In genomic region chr14:20217299-20217864, GRCm38 (mm10) we compare ENCODE assay signal across 26 mouse cellular contexts. TPM values are rescaled to one million over a fixed set of nuclear protein-coding genes. Genes with fewer than 3 reads are reported as not detected.
DNase-seq lines count a peak whose midpoint lies in the region; ATAC-seq and TF ChIP-seq lines count a peak whose summit lies in the region.
"Had no signal": no experiment of that assay in that cellular context is flagged by ENCODE, and none has a peak within 500 bp of the region (broad histone marks: within the 10 kb centered on the region; RNA-seq: fewer than 3 reads in every experiment).

No protein-coding gene starts in this region.

- peak overlapping the region; percentile 60 for H3K27ac ChIP-seq in forebrain, embryonic 10.5 days
- no peak overlapping the region for H3K27ac ChIP-seq in forebrain, postnatal 0 days (ENCODE audit: low read depth, low read length)
- H3K27ac ChIP-seq in midbrain, embryonic 11.5 days (ENCODE audit: low read depth, low read length), result no peak overlapping the region
- H3K27ac ChIP-seq in midbrain, embryonic 14.5 days (replicated peaks; ENCODE audit: low read depth, low read length), result no peak overlapping the region
- H3K27ac ChIP-seq in MEL (ENCODE audit: control insufficient read depth, low read depth, low read length), result no peak overlapping the region
- H3K27ac ChIP-seq: embryonic facial prominence, embryonic 13.5 days; forebrain, embryonic 15.5 days; heart, adult 2 months; heart, embryonic 15.5 days; hindbrain, embryonic 15.5 days had no signal

- no peak for TF ChIP-seq POLR2A in MEL (IDR thresholded peaks at IDR 0.05; ENCODE audit: control insufficient read depth in 1 of 2, insufficient read depth in 1 of 2, low read depth in 1 of 2, low read length in 2 of 2, poor library complexity in 1 of 2)

- no peak for TF ChIP-seq EP300 in MEL (IDR thresholded peaks at IDR 0.05; ENCODE audit: low read depth in 1 of 2, low read length in 2 of 2)

- TF ChIP-seq RAD21 in MEL (IDR thresholded peaks at IDR 0.05; ENCODE audit: low read depth, low read length), result no peak

- no peaks in the 10 kb centered on the region for H3K36me3 ChIP-seq in forebrain, embryonic 10.5 days (replicated peaks)
- no peaks in the 10 kb centered on the region for H3K36me3 ChIP-seq in forebrain, postnatal 0 days (ENCODE audit: insufficient read depth)
- no peaks in the 10 kb centered on the region for H3K36me3 ChIP-seq in midbrain, embryonic 11.5 days (ENCODE audit: control insufficient read depth, insufficient read depth, low read length)
- no peaks in the 10 kb centered on the region for H3K36me3 ChIP-seq in midbrain, embryonic 14.5 days (ENCODE audit: control insufficient read depth, insufficient read depth, low read length)
- no peaks in the 10 kb centered on the region; a peak in 1 of 4 replicates for H3K36me3 ChIP-seq in MEL (ENCODE audit: control insufficient read depth in 1 of 2, insufficient read depth in 2 of 2, low read length in 2 of 2)
- H3K36me3 ChIP-seq in splenic B cell, adult 2 months (ENCODE audit: control insufficient read depth, insufficient read depth, low read length, poor library complexity, severe bottlenecking), result no peaks in the 10 kb centered on the region
- H3K36me3 ChIP-seq: embryonic facial prominence, embryonic 13.5 days; forebrain, embryonic 15.5 days; heart, embryonic 15.5 days; hindbrain, embryonic 15.5 days had no signal

- H3K9me3 ChIP-seq in forebrain, embryonic 10.5 days, result no peaks in the 10 kb centered on the region
- H3K9me3 ChIP-seq in forebrain, postnatal 0 days (ENCODE audit: low read length), result no peaks in the 10 kb centered on the region
- H3K9me3 ChIP-seq in midbrain, embryonic 11.5 days (ENCODE audit: control insufficient read depth, low read length), result no peaks in the 10 kb centered on the region
- no peaks in the 10 kb centered on the region for H3K9me3 ChIP-seq in midbrain, embryonic 14.5 days (ENCODE audit: control insufficient read depth, low read length)
- H3K9me3 ChIP-seq in MEL (replicated peaks; ENCODE audit: insufficient read depth, low read length), result no peaks in the 10 kb centered on the region
- H3K9me3 ChIP-seq: embryonic facial prominence, embryonic 13.5 days; forebrain, embryonic 15.5 days; heart, embryonic 15.5 days; hindbrain, embryonic 15.5 days had no signal

- no peak overlapping the region for H3K4me2 ChIP-seq in forebrain, postnatal 0 days (ENCODE audit: low read depth)
- H3K4me2 ChIP-seq in midbrain, embryonic 11.5 days, result no peak overlapping the region
- H3K4me2 ChIP-seq in midbrain, embryonic 14.5 days (ENCODE audit: low read length), result no peak overlapping the region
- H3K4me2 ChIP-seq: embryonic facial prominence, embryonic 13.5 days; forebrain, embryonic 15.5 days; heart, embryonic 11.5 days; heart, embryonic 15.5 days; hindbrain, embryonic 15.5 days had no signal

- DNase-seq in forebrain, embryonic 10.5 days (ENCODE audit: extremely low spot score, low spot score), result no peak
- no peak for DNase-seq in forebrain, postnatal 0 days
- peak; percentile 61 for DNase-seq in midbrain, embryonic 11.5 days (ENCODE audit: low spot score, missing footprints)
- no peak for DNase-seq in midbrain, embryonic 14.5 days
- DNase-seq in MEL (ENCODE audit: low read depth, low spot score), result no peak
- peak; percentile 8 for DNase-seq in splenic B cell, adult 2 months (ENCODE audit: low read depth, low spot score)
- DNase-seq in thymus, postnatal 10 days (ENCODE audit: low spot score in 2 of 2), result no peak
- DNase-seq in kidney, postnatal 10 days, result no peak
- DNase-seq: adrenal gland, postnatal 14 days; cerebellum, adult 18-20 months; cerebellum, adult 9-11 months; cerebellum, postnatal 36 days; gastrocnemius, postnatal 10 days; heart, adult 2 months; heart, postnatal 14 days had no signal

- WGBS in forebrain, embryonic 10.5 days, result 26% methylated on average over 3 of the region's 3 CpGs
- WGBS in forebrain, postnatal 0 days, result 12% methylated on average over 3 of the region's 3 CpGs
- WGBS in midbrain, embryonic 11.5 days, result 27% methylated on average over 3 of the region's 3 CpGs
- 20% methylated on average over 3 of the region's 3 CpGs for WGBS in midbrain, embryonic 14.5 days

- TF ChIP-seq CTCF in forebrain, postnatal 0 days (IDR thresholded peaks at IDR 0.05; ENCODE audit: low read depth), result no peak
- no peak for TF ChIP-seq CTCF in MEL (IDR thresholded peaks at IDR 0.05 in 2 of 3, conservative IDR thresholded peaks at IDR 0.05 in 1 of 3; ENCODE audit: control insufficient read depth in 1 of 3, insufficient read depth in 1 of 3, low read depth in 2 of 3, low read length in 3 of 3, poor library complexity in 1 of 3, severe bottlenecking in 1 of 3)

- H3K4me3 ChIP-seq in forebrain, embryonic 10.5 days, result no peak overlapping the region
- no peak overlapping the region for H3K4me3 ChIP-seq in forebrain, postnatal 0 days (ENCODE audit: low read depth, low read length)
- no peak overlapping the region for H3K4me3 ChIP-seq in midbrain, embryonic 11.5 days (ENCODE audit: low read depth, low read length)
- H3K4me3 ChIP-seq in midbrain, embryonic 14.5 days (replicated peaks; ENCODE audit: low read depth, low read length), result no peak overlapping the region
- H3K4me3 ChIP-seq in MEL (ENCODE audit: control insufficient read depth in 1 of 2, insufficient read depth in 1 of 2, low read depth in 2 of 2, low read length in 2 of 2), result no peak overlapping the region
- H3K4me3 ChIP-seq: embryonic facial prominence, embryonic 13.5 days; forebrain, embryonic 15.5 days; heart, adult 2 months; heart, embryonic 15.5 days; hindbrain, embryonic 15.5 days had no signal

- H3K9ac ChIP-seq in forebrain, postnatal 0 days, result no peak overlapping the region
- no peak overlapping the region for H3K9ac ChIP-seq in midbrain, embryonic 11.5 days (ENCODE audit: low read length)
- no peak overlapping the region for H3K9ac ChIP-seq in midbrain, embryonic 14.5 days (replicated peaks; ENCODE audit: low read length)
- no peak overlapping the region for H3K9ac ChIP-seq in MEL (ENCODE audit: control insufficient read depth, low read depth, low read length, poor library complexity, severe bottlenecking)
- H3K9ac ChIP-seq: embryonic facial prominence, embryonic 13.5 days; forebrain, embryonic 15.5 days; heart, embryonic 15.5 days; hindbrain, embryonic 15.5 days had no signal

- peaks cover 34% of the 10 kb centered on the region for H3K4me1 ChIP-seq in forebrain, embryonic 10.5 days
- H3K4me1 ChIP-seq in forebrain, postnatal 0 days (ENCODE audit: insufficient read depth), result no peaks in the 10 kb centered on the region
- H3K4me1 ChIP-seq in midbrain, embryonic 11.5 days (ENCODE audit: control insufficient read depth, insufficient read depth, low read length), result peaks cover 9% of the 10 kb centered on the region
- H3K4me1 ChIP-seq in midbrain, embryonic 14.5 days (ENCODE audit: control insufficient read depth, insufficient read depth, low read length), result 0 out of 2 replicates have a peak, but pooled peaks cover 3% of the 10 kb centered on the region
- peaks cover 0 to 4% of the 10 kb centered on the region in 2 experiments; a peak in 2 of 4 replicates for H3K4me1 ChIP-seq in MEL (ENCODE audit: control insufficient read depth in 1 of 2, insufficient read depth in 2 of 2, low read length in 2 of 2)
- H3K4me1 ChIP-seq: embryonic facial prominence, embryonic 13.5 days; forebrain, embryonic 15.5 days; heart, embryonic 15.5 days; hindbrain, embryonic 15.5 days had no signal

- H3K79me2 ChIP-seq in MEL (ENCODE audit: control insufficient read depth, insufficient read depth, low read length, poor library complexity), result no peaks in the 10 kb centered on the region

- no peaks in the 10 kb centered on the region; the same call in 1 of the 2 replicates for H3K27me3 ChIP-seq in forebrain, embryonic 10.5 days (ENCODE audit: poor library complexity, severe bottlenecking)
- no peaks in the 10 kb centered on the region for H3K27me3 ChIP-seq in forebrain, postnatal 0 days (ENCODE audit: insufficient read depth, low read length)
- H3K27me3 ChIP-seq in midbrain, embryonic 11.5 days (ENCODE audit: control insufficient read depth, insufficient read depth, low read length), result no peaks in the 10 kb centered on the region
- no peaks in the 10 kb centered on the region for H3K27me3 ChIP-seq in midbrain, embryonic 14.5 days (ENCODE audit: control insufficient read depth, insufficient read depth, low read length)
- H3K27me3 ChIP-seq in MEL (ENCODE audit: control insufficient read depth in 1 of 2, insufficient read depth in 2 of 2, low read length in 2 of 2), result peaks cover 0 to 1% of the 10 kb centered on the region in 2 experiments; a peak in 2 of 4 replicates
- H3K27me3 ChIP-seq in splenic B cell, adult 2 months (ENCODE audit: control insufficient read depth, insufficient read depth, low read length, poor library complexity, severe bottlenecking), result no peaks in the 10 kb centered on the region
- H3K27me3 ChIP-seq: embryonic facial prominence, embryonic 13.5 days; forebrain, embryonic 15.5 days; heart, embryonic 15.5 days; hindbrain, embryonic 15.5 days had no signal

- ATAC-seq in forebrain, postnatal 0 days, result no peak
- ATAC-seq in midbrain, embryonic 11.5 days (ENCODE audit: low FRiP score), result no peak
- ATAC-seq in midbrain, embryonic 14.5 days (ENCODE audit: low FRiP score, low TSS enrichment), result no peak
- ATAC-seq: forebrain, embryonic 15.5 days; inflammation-experienced regulatory T-cells, adult 6 months; intestine, postnatal 0 days had no signal

TF ChIP-seq in MEL, 35 proteins besides CTCF, POLR2A, EP300 and RAD21 (continues in another document):
- peak; percentile 19; the same call in 1 of the 2 replicates for TF ChIP-seq BHLHE40 (IDR thresholded peaks at IDR 0.05; ENCODE audit: borderline replicate concordance, low read depth, low read length)

RNA-seq across cellular contexts. Expression of gene Kcnk5, which starts 35.8 kb away (rescaled TPM):
- polyA plus RNA-seq in forebrain, embryonic 10.5 days (2016; fragmentation: Nextera tagmentation; extraction: Ambion mirVana), result 16.1 and 16.8 TPM in 2 replicates
- total RNA-seq in forebrain, postnatal 0 days (2014; rRNA removed), result 0.76 and 1.0 TPM in 2 replicates
- polyA plus RNA-seq in forebrain, postnatal 0 days (2015; fragmentation: Nextera tagmentation; extraction: Ambion mirVana), result 0.63 and 0.71 TPM in 2 replicates
- 4.5 and 6.6 TPM in 2 replicates for polyA plus RNA-seq in midbrain, embryonic 11.5 days (2014; fragmentation: Nextera tagmentation; extraction: Ambion mirVana)
- 0.43 and 0.88 TPM in 2 replicates for polyA plus RNA-seq in midbrain, embryonic 14.5 days (2014; fragmentation: Nextera tagmentation; extraction: Ambion mirVana)
- total RNA-seq in MEL (2012; rRNA removed), result 6.7 and 10.9 TPM in 2 replicates
- 1 to 10 TPM in 1 of 2 experiments, not detected in 1; 9.3 TPM for polyA plus RNA-seq in MEL (2012; ENCODE audit: insufficient read depth in 1 of 2, insufficient read length in 2 of 2, low read depth in 1 of 2, low replicate concordance in 2 of 2, missing spikeins in 1 of 2)

RNA-seq across cellular contexts. Expression of gene Kcnk16, which starts 51.6 kb away (rescaled TPM):
- polyA plus RNA-seq in forebrain, embryonic 10.5 days (2016; fragmentation: Nextera tagmentation; extraction: Ambion mirVana), result not detected in 2 replicates
- not detected in 2 replicates for total RNA-seq in forebrain, postnatal 0 days (2014; rRNA removed)
- polyA plus RNA-seq in forebrain, postnatal 0 days (2015; fragmentation: Nextera tagmentation; extraction: Ambion mirVana), result not detected in 2 replicates
- polyA plus RNA-seq in midbrain, embryonic 11.5 days (2014; fragmentation: Nextera tagmentation; extraction: Ambion mirVana), result not detected in 2 replicates
- not detected in 2 replicates for polyA plus RNA-seq in midbrain, embryonic 14.5 days (2014; fragmentation: Nextera tagmentation; extraction: Ambion mirVana)
- not detected in 2 replicates for total RNA-seq in MEL (2012; rRNA removed)
- polyA plus RNA-seq in MEL (2012; ENCODE audit: insufficient read depth in 1 of 2, insufficient read length in 2 of 2, low read depth in 1 of 2, low replicate concordance in 2 of 2, missing spikeins in 1 of 2), result not detected
- total RNA-seq: adrenal gland, postnatal 14 days; gastrocnemius, postnatal 10 days; gastrocnemius, postnatal 4 days; heart, adult 2 months; heart, postnatal 14 days had no signal
- polyA plus RNA-seq: C2C12; embryonic facial prominence, embryonic 13.5 days; forebrain, embryonic 15.5 days; frontal cortex, adult 2 months; heart, adult 2 months; heart, embryonic 11.5 days; hindbrain, embryonic 11.5 days; hindbrain, embryonic 15.5 days; inflammation-experienced regulatory T-cells, adult 6 months had no signal

Comparison
In these comparisons a context has a peak if more than half of its experiments do, and no peak if none do; other contexts are left out.
1. DNase-seq: peak in midbrain, embryonic 11.5 days (single experiment) and splenic B cell, adult 2 months (single experiment); none in forebrain, embryonic 10.5 days (single experiment), forebrain, postnatal 0 days (single experiment), midbrain, embryonic 14.5 days (single experiment), MEL (single experiment), thymus, postnatal 10 days (0 of 2) and kidney, postnatal 10 days (single experiment).